In genomic region chr8:86768499-86768898, GRCm38 (mm10) we compare ENCODE assay signal across 8 mouse cellular contexts. TPM values are rescaled to one million over a fixed set of nuclear protein-coding genes. Genes with fewer than 3 reads are reported as not detected.
DNase-seq lines count a peak whose midpoint lies in the region; ATAC-seq and TF ChIP-seq lines count a peak whose summit lies in the region.
"Had no signal": no experiment of that assay in that cellular context is flagged by ENCODE, and none has a peak within 500 bp of the region (broad histone marks: within the 10 kb centered on the region; RNA-seq: fewer than 3 reads in every experiment).

No protein-coding gene starts in this region.

- H3K36me3 ChIP-seq in hindbrain, embryonic 13.5 days: no peaks in the 10 kb centered on the region
- no peaks in the 10 kb centered on the region for H3K36me3 ChIP-seq in embryonic facial prominence, embryonic 10.5 days (replicated peaks)

- H3K27ac ChIP-seq in brown adipose tissue, adult 24 weeks (replicated peaks; ENCODE audit: low read depth, low read length): peak overlapping the region; percentile 98
- H3K27ac ChIP-seq in left cerebral cortex, adult 2 months: 0 out of 2 replicates have a peak overlapping the region, but pooled peaks have one; percentile 10
- H3K27ac ChIP-seq in hindbrain, embryonic 13.5 days: no peak overlapping the region
- H3K27ac ChIP-seq in embryonic facial prominence, embryonic 10.5 days (replicated peaks): no peak overlapping the region

- H3K27me3 ChIP-seq in hindbrain, embryonic 13.5 days: no peaks in the 10 kb centered on the region
- H3K27me3 ChIP-seq in embryonic facial prominence, embryonic 10.5 days (replicated peaks; ENCODE audit: low read depth, poor library complexity, severe bottlenecking): no peaks in the 10 kb centered on the region

- intact Hi-C loops in left cerebral cortex, adult 2 months (cut with DNase I): no loop called here

- TF ChIP-seq CTCF in left cerebral cortex, adult 2 months (IDR thresholded peaks at IDR 0.05): no peak

- no peak overlapping the region for H3K4me2 ChIP-seq in hindbrain, embryonic 13.5 days

- peaks cover 16% of the 10 kb centered on the region for H3K4me1 ChIP-seq in brown adipose tissue, adult 24 weeks (ENCODE audit: control insufficient read depth, insufficient read depth, insufficient read length, low read length)
- no peaks in the 10 kb centered on the region for H3K4me1 ChIP-seq in hindbrain, embryonic 13.5 days (replicated peaks)
- H3K4me1 ChIP-seq in embryonic facial prominence, embryonic 10.5 days: no peaks in the 10 kb centered on the region

- 88% methylated on average over 5 of the region's 5 CpGs for WGBS in hindbrain, embryonic 13.5 days
- 82% methylated on average over 5 of the region's 5 CpGs for WGBS in embryonic facial prominence, embryonic 10.5 days

- H3K9me3 ChIP-seq in hindbrain, embryonic 13.5 days: no peaks in the 10 kb centered on the region
- no peaks in the 10 kb centered on the region for H3K9me3 ChIP-seq in embryonic facial prominence, embryonic 10.5 days

- no peak for ATAC-seq in hindbrain, embryonic 13.5 days (ENCODE audit: low FRiP score)

- peak; percentile 64 for DNase-seq in ovary, adult 18-20 months (ENCODE audit: low spot score)
- DNase-seq in ovary, postnatal 10 days (ENCODE audit: low spot score): no peak
- DNase-seq in left cerebral cortex, adult 2 months (ENCODE audit: extremely low spot score in 1 of 2, low spot score in 2 of 2): peak; percentile 27 to 48
- DNase-seq in urinary bladder, postnatal 10 days (ENCODE audit: low spot score): peak; percentile 31
- no peak for DNase-seq in embryonic facial prominence, embryonic 10.5 days (ENCODE audit: low spot score)

- H3K4me3 ChIP-seq in brown adipose tissue, adult 24 weeks (ENCODE audit: insufficient read depth, low read depth, low read length): no peak overlapping the region
- H3K4me3 ChIP-seq in left cerebral cortex, adult 2 months: no peak overlapping the region
- no peak overlapping the region for H3K4me3 ChIP-seq in hindbrain, embryonic 13.5 days
- H3K4me3 ChIP-seq in embryonic facial prominence, embryonic 10.5 days: no peak overlapping the region

- H3K9ac ChIP-seq in hindbrain, embryonic 13.5 days: no peak overlapping the region

RNA-seq across cellular contexts. Expression of gene Siah1a, which starts 22.8 kb away (rescaled TPM):
- 12.1 and 14.6 TPM in 2 replicates for polyA plus RNA-seq in brown adipose tissue, adult 24 weeks (2012; ENCODE audit: insufficient read depth, insufficient read length, missing spikeins)
- total RNA-seq in left cerebral cortex, adult 2 months (2021): 10 to 100 TPM; 30.9 to 32.9 TPM
- polyA plus RNA-seq in hindbrain, embryonic 13.5 days (2015; fragmentation: Nextera tagmentation; extraction: Ambion mirVana): 85.7 and 88.6 TPM in 2 replicates
- polyA plus RNA-seq in embryonic facial prominence, embryonic 10.5 days (2016; fragmentation: Nextera tagmentation; extraction: Ambion mirVana): 49.3 and 50.5 TPM in 2 replicates

RNA-seq across cellular contexts. Expression of gene Gm10638, which starts 23.0 kb away (rescaled TPM):
- 1.7 and 2.3 TPM in 2 replicates for polyA plus RNA-seq in brown adipose tissue, adult 24 weeks (2012; ENCODE audit: insufficient read depth, insufficient read length, missing spikeins)
- total RNA-seq in left cerebral cortex, adult 2 months (2021): 1 to 10 TPM; 3.0 to 3.8 TPM
- polyA plus RNA-seq in hindbrain, embryonic 13.5 days (2015; fragmentation: Nextera tagmentation; extraction: Ambion mirVana): 7.5 and 7.8 TPM in 2 replicates
- polyA plus RNA-seq in embryonic facial prominence, embryonic 10.5 days (2016; fragmentation: Nextera tagmentation; extraction: Ambion mirVana): 4.6 and 4.8 TPM in 2 replicates
- total RNA-seq: hematopoietic stem cell, adult 5-6 weeks had no signal

Comparison
In these comparisons a context has a peak if more than half of its experiments do, and no peak if none do; other contexts are left out.
1. DNase-seq: peak in ovary, adult 18-20 months (single experiment), left cerebral cortex, adult 2 months (2 of 2) and urinary bladder, postnatal 10 days (single experiment); none in ovary, postnatal 10 days (single experiment) and embryonic facial prominence, embryonic 10.5 days (single experiment).
2. H3K27ac ChIP-seq: peak in brown adipose tissue, adult 24 weeks (single experiment) and left cerebral cortex, adult 2 months (single experiment); none in hindbrain, embryonic 13.5 days (single experiment) and embryonic facial prominence, embryonic 10.5 days (single experiment).